Mouse (Mus musculus): ENCODE data around the gene Tm7sf2. TPM values are rescaled to one million over a fixed set of nuclear protein-coding genes. Genes with fewer than 3 reads are reported as not detected.

Tm7sf2 gene
- polyA plus RNA-seq (2012; rRNA removed): 35.8 and 42.0 TPM in 2 replicates

DNA sequence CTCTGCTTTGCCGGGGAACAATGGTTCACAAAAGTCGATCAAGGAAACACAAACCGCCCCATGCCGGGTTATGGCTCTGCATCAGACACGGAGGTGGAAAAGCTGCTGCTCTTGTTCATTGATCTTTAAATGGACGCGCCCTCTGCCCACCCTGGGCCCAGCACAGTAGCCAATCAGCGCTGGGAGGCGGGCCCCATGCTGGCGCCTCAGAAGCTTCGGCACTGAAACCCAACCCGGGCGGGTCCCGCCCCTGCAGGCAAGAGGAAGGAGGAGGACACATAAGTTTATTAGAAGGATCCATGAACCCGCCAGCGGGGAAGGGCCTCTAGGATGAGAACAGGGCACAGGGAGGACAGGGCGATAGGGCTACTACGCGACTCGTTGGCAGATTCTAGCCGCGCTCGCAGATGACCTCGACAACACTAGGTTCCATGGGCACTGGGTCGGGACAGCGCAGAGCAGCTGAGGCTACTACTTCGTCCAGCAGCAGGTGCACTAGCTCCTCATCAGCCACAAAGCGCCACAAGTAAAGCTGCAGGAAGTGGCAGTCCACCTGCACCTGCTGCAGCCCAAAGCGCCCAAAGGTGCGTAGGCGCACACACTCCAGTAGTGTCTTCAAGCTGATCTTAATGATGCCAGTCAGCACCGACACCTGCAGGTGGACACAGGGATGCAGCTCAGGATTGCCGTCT lies at the start of gene Tm7sf2:
Gene Tm7sf2 (minus strand): TSS at position 650 of the 692 bp plus-strand sequence.
- H3K27me3 ChIP-seq (ENCODE audit: control insufficient read depth, insufficient read depth, low read length): no peaks in the 10 kb centered on the region
- TF ChIP-seq CTCF (IDR thresholded peaks at IDR 0.05; ENCODE audit: borderline replicate concordance, control insufficient read depth, extremely low read depth, insufficient read depth, low read length, poor library complexity): no peak
- no peak for TF ChIP-seq POLR2A (IDR thresholded peaks at IDR 0.05; ENCODE audit: control insufficient read depth, extremely low read depth, insufficient read depth, low read length, poor library complexity)
- 10% methylated on average over 33 of the region's 33 CpGs for WGBS
- no peaks in the 10 kb centered on the region for H3K36me3 ChIP-seq (ENCODE audit: control insufficient read depth, insufficient read depth, low read length)
- peaks cover 28% of the 10 kb centered on the region for H3K4me1 ChIP-seq (replicated peaks; ENCODE audit: control insufficient read depth, insufficient read depth, low read length)
- peak within 1 kb of the TSS; percentile 2; the same call in 1 of the 2 replicates for H3K27ac ChIP-seq (ENCODE audit: control insufficient read depth, insufficient read depth, low read length)
- peak; percentile 86 for DNase-seq
- peak within 1 kb of the TSS; percentile 51 for H3K4me3 ChIP-seq (ENCODE audit: control insufficient read depth, insufficient read depth, low read length)

DNA sequence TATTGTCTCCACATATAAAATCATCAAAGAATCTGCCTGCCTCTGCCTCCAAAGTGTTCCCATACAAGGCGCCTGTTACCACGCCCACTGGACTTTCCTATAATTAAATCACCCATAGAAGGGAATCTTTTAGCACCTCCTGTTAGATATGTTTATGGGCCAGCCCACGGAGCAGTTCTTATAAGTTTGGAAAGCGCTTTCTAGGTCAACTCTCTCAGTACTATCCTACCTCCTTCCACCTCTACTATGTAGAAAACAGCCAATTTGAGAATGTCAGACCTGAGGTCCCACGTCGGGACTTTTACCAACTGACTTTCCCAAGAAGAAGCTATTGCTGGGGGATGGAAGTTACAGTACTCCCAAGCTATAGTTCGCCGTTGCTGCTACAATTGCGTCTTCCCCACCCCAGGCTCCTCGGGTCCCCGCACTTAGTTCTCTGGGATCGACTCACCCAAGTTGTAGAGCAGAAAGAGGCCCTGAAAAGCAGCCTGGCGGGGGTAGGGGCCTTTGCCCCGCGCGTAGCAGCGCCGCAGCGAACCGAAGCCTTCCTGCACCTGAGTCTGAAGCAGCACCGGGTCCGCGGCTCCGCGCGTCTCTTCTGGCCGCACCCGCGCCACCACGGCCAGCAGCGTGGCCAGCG lies 49.3 kb upstream of the Tm7sf2 start:
- peak overlapping the region; percentile 66 for H3K4me3 ChIP-seq (ENCODE audit: control insufficient read depth, insufficient read depth, low read length)
- H3K27me3 ChIP-seq (ENCODE audit: control insufficient read depth, insufficient read depth, low read length): no peaks in the 10 kb centered on the region
- H3K4me1 ChIP-seq (replicated peaks; ENCODE audit: control insufficient read depth, insufficient read depth, low read length): peaks cover 8% of the 10 kb centered on the region; the same call in 1 of the 2 replicates
- TF ChIP-seq CTCF (IDR thresholded peaks at IDR 0.05; ENCODE audit: borderline replicate concordance, control insufficient read depth, extremely low read depth, insufficient read depth, low read length, poor library complexity): no peak
- H3K27ac ChIP-seq (ENCODE audit: control insufficient read depth, insufficient read depth, low read length): no peak overlapping the region
- no peak for DNase-seq
- H3K36me3 ChIP-seq (ENCODE audit: control insufficient read depth, insufficient read depth, low read length): no peaks in the 10 kb centered on the region; the same call in 1 of the 2 replicates
- WGBS: 4% methylated on average over 32 of the region's 32 CpGs

DNA sequence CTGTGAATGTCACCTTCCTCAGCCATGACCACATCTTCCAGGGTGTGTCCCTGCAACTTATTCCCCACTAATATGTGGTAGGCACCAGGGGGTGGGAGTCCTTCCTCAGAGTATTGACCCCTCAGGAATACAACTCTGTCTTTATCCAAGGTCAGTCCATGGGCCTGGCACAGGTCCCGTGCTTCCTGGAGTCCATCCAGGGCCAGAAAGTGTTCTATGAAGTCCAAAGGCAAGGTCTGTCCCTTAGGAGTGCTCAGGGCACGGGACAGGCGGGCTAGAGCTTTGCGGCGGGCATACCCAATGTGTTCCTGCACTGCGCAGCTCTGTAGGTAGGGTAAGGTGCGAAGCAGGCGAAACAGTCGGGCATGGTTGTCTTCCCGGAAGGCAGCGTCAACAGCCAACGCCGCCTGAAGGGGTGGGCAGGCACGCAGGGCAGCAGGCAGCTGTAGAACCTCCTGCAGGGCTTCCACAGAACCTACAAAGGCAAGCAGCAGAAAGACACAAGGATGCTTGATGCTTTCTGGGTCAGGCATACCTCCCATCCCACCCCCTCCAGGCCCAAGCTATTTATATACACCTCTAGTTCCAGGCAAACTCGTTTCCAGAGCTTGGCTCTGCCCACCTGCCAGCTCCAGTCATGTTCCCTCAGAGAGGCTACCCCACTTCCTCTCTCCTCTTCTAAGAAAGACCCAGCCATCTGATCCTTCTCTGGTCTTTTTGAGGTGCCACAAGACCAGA lies 48.1 kb upstream of the Tm7sf2 start:
- no peak overlapping the region for H3K27ac ChIP-seq (ENCODE audit: control insufficient read depth, insufficient read depth, low read length)
- TF ChIP-seq POLR2A (IDR thresholded peaks at IDR 0.05; ENCODE audit: control insufficient read depth, extremely low read depth, insufficient read depth, low read length, poor library complexity): no peak
- TF ChIP-seq CTCF (IDR thresholded peaks at IDR 0.05; ENCODE audit: borderline replicate concordance, control insufficient read depth, extremely low read depth, insufficient read depth, low read length, poor library complexity): no peak
- H3K36me3 ChIP-seq (ENCODE audit: control insufficient read depth, insufficient read depth, low read length): no peaks in the 10 kb centered on the region; the same call in 1 of the 2 replicates
- DNase-seq: no peak
- no peaks in the 10 kb centered on the region for H3K27me3 ChIP-seq (ENCODE audit: control insufficient read depth, insufficient read depth, low read length)
- H3K4me1 ChIP-seq (replicated peaks; ENCODE audit: control insufficient read depth, insufficient read depth, low read length): peaks cover 8% of the 10 kb centered on the region; the same call in 1 of the 2 replicates
- no peak overlapping the region for H3K4me3 ChIP-seq (ENCODE audit: control insufficient read depth, insufficient read depth, low read length)
- WGBS: 87% methylated on average over 15 of the region's 15 CpGs

DNA sequence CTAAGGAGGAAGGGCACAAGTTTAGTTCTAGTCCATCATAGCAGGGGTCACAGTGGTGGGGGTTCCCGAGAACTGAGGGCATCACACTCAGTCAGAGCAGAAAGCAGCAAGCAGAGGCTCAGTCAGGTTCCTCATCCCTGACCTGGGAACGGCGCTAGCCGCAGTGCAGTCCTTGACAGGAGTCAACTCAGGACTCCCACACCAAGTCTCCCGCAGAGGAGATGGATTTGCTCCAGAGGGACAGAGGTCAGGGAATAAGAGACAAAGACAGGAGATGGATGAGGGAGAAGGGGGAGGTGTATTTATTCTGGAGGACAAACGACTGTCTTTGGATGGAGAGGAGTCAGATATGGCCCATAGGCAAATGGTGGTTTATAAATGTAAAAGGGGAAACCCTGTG lies 44.9 kb upstream of the Tm7sf2 start:
- 91% methylated on average over 6 of the region's 6 CpGs for WGBS
- Histone ChIP-seq H3K36me3 (ENCODE audit: control insufficient read depth, insufficient read depth, low read length) (no peaks in the 10 kb centered on the region; the same call in 1 of the 2 replicates), H3K27me3 (ENCODE audit: control insufficient read depth, insufficient read depth, low read length) (no peaks in the 10 kb centered on the region), H3K4me1 (replicated peaks; ENCODE audit: control insufficient read depth, insufficient read depth, low read length) (peaks cover 8% of the 10 kb centered on the region; the same call in 1 of the 2 replicates), H3K4me3 (ENCODE audit: control insufficient read depth, insufficient read depth, low read length) (no peak overlapping the region), H3K27ac (ENCODE audit: control insufficient read depth, insufficient read depth, low read length) (no peak overlapping the region)
- no peak for DNase-seq
- TF ChIP-seq POLR2A (IDR thresholded peaks at IDR 0.05; ENCODE audit: control insufficient read depth, extremely low read depth, insufficient read depth, low read length, poor library complexity) (no peak), CTCF (IDR thresholded peaks at IDR 0.05; ENCODE audit: borderline replicate concordance, control insufficient read depth, extremely low read depth, insufficient read depth, low read length, poor library complexity) (no peak)

- no peak within 1 kb of the TSS for H3K4me3 ChIP-seq (ENCODE audit: control insufficient read depth, insufficient read depth, low read length)
- no peaks in the 10 kb centered on the region for H3K36me3 ChIP-seq (ENCODE audit: control insufficient read depth, insufficient read depth, low read length)
- TF ChIP-seq CTCF (IDR thresholded peaks at IDR 0.05; ENCODE audit: borderline replicate concordance, control insufficient read depth, extremely low read depth, insufficient read depth, low read length, poor library complexity) (no peak), POLR2A (IDR thresholded peaks at IDR 0.05; ENCODE audit: control insufficient read depth, extremely low read depth, insufficient read depth, low read length, poor library complexity) (no peak)
- H3K27me3 ChIP-seq (ENCODE audit: control insufficient read depth, insufficient read depth, low read length): no peaks in the 10 kb centered on the region
- no peaks in the 10 kb centered on the region for H3K4me1 ChIP-seq (replicated peaks; ENCODE audit: control insufficient read depth, insufficient read depth, low read length)
- no peak within 1 kb of the TSS for H3K27ac ChIP-seq (ENCODE audit: control insufficient read depth, insufficient read depth, low read length)
- WGBS: 98% methylated on average over 7 of the region's 7 CpGs
- DNase-seq: no peak
These were observed 37.4 kb upstream of the Tm7sf2 start, which contains the start of gene Naaladl1 for GRCm38 (mm10) chr19:6105586-6105985. Naaladl1 (plus strand) TSS chr19:6105782.

GRCm38 (mm10) chr19:6104476-6104875 lies 36.3 kb upstream of the Tm7sf2 start:
- no peak for DNase-seq
- Histone ChIP-seq H3K27me3 (ENCODE audit: control insufficient read depth, insufficient read depth, low read length) (no peaks in the 10 kb centered on the region), H3K4me1 (replicated peaks; ENCODE audit: control insufficient read depth, insufficient read depth, low read length) (no peaks in the 10 kb centered on the region), H3K4me3 (ENCODE audit: control insufficient read depth, insufficient read depth, low read length) (no peak overlapping the region), H3K36me3 (ENCODE audit: control insufficient read depth, insufficient read depth, low read length) (no peaks in the 10 kb centered on the region), H3K27ac (ENCODE audit: control insufficient read depth, insufficient read depth, low read length) (no peak overlapping the region)
- WGBS: 95% methylated on average over 4 of the region's 4 CpGs
- TF ChIP-seq CTCF (IDR thresholded peaks at IDR 0.05; ENCODE audit: borderline replicate concordance, control insufficient read depth, extremely low read depth, insufficient read depth, low read length, poor library complexity) (no peak), POLR2A (IDR thresholded peaks at IDR 0.05; ENCODE audit: control insufficient read depth, extremely low read depth, insufficient read depth, low read length, poor library complexity) (no peak)
